ENCODE assay signal across 8 mouse cellular contexts in the genomic region with DNA sequence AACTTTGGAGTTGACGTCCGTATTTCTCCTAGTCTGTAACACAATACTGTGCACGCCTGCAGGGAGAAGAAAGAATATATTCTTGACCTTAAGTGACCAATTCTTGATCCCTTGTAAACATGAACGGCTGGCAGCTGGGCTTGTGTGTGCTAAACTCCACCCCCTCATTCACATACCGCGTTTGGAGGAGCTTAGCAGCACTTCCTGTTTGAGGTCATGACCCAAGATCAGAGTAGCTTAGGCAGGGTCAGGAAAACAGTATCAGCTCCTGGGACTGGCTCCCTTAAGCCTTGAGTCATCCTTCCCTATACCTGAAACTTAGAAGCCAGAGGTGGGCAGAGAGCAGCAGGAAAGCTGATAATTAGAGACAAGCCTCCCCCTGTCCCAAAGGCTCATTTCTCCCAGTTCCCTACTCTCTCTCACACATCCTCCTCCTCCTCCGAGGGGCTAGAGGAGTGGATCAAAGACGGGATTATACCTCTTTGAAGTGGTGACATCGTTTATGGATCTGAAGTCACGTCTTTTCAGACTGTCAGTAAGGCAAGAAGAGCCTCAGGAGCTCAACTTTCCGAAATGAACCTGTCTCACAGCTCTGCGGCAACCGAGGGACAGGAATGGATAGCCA.
DNase-seq lines count a peak whose midpoint lies in the region; ATAC-seq lines count a peak whose summit lies in the region.

No protein-coding gene starts in this region.

- peak; percentile 11 for DNase-seq in CD8-positive naive resting alpha-beta T cell, adult 2 months (ENCODE audit: low read depth in 2 of 2, low spot score in 2 of 2)
- peak; percentile 49 for DNase-seq in adrenal gland, postnatal 14 days
- peak; percentile 55 for DNase-seq in heart, adult 8-10 months (ENCODE audit: low spot score)
- DNase-seq in kidney, postnatal 10 days, result peak; percentile 45
- no peak for DNase-seq in cerebellum, postnatal 36 days
- no peak for DNase-seq in right cerebral cortex, postnatal 4 days

- peaks cover 45% of the 10 kb centered on the region for H3K4me1 ChIP-seq in megakaryocyte, embryonic 14.5 days
- no peaks in the 10 kb centered on the region for H3K4me1 ChIP-seq in stomach, embryonic 15.5 days

- H3K27ac ChIP-seq in stomach, embryonic 15.5 days, result no peak overlapping the region

- peak; percentile 77; the same call in 1 of the 2 replicates for ATAC-seq in stomach, embryonic 15.5 days (ENCODE audit: insufficient read depth, low FRiP score, low read depth)

- peak overlapping the region; percentile 8; the same call in 1 of the 2 replicates for H3K4me2 ChIP-seq in stomach, embryonic 15.5 days

- H3K4me3 ChIP-seq in megakaryocyte, embryonic 14.5 days (replicated peaks), result peak overlapping the region; percentile 84
- H3K4me3 ChIP-seq in stomach, embryonic 15.5 days (replicated peaks), result no peak overlapping the region

- no peaks in the 10 kb centered on the region for H3K27me3 ChIP-seq in megakaryocyte, embryonic 14.5 days (replicated peaks)
- no peaks in the 10 kb centered on the region for H3K27me3 ChIP-seq in stomach, embryonic 15.5 days (replicated peaks)

- no peaks in the 10 kb centered on the region for H3K9me3 ChIP-seq in megakaryocyte, embryonic 14.5 days
- H3K9me3 ChIP-seq in stomach, embryonic 15.5 days, result no peaks in the 10 kb centered on the region

- no peak overlapping the region for H3K9ac ChIP-seq in stomach, embryonic 15.5 days

- WGBS in stomach, embryonic 15.5 days, result 18% methylated on average over 13 of the region's 13 CpGs

- H3K36me3 ChIP-seq in megakaryocyte, embryonic 14.5 days (replicated peaks; ENCODE audit: low read length), result no peaks in the 10 kb centered on the region
- H3K36me3 ChIP-seq in stomach, embryonic 15.5 days, result no peaks in the 10 kb centered on the region

Comparison
In these comparisons a context has a peak if more than half of its experiments do, and no peak if none do; other contexts are left out.
1. DNase-seq: peak in CD8-positive naive resting alpha-beta T cell, adult 2 months (2 of 2), adrenal gland, postnatal 14 days (single experiment), heart, adult 8-10 months (single experiment) and kidney, postnatal 10 days (single experiment); none in cerebellum, postnatal 36 days (0 of 2) and right cerebral cortex, postnatal 4 days (single experiment).